Mouse (Mus musculus): ENCODE measurements at regions not wholly inside any gene's neighbourhood (a gene's known extent, or its start where the extent isn't known, plus 50 kb on each side); places are given as distances from the start of the nearest gene placed in this dataset.

GRCm38 (mm10) chr3:54466097-54466496, 105.2 kb downstream of the Postn start:
- TF ChIP-seq CTCF (IDR thresholded peaks at IDR 0.05; ENCODE audit: control insufficient read depth, insufficient read depth, low read length) (no peak), POLR2A (IDR thresholded peaks at IDR 0.05; ENCODE audit: borderline replicate concordance, control insufficient read depth, low read depth, low read length) (no peak)

Data from bone marrow, adult 2 months (tissue).